Comparison of ENCODE assay signal across 20 mouse cellular contexts in genomic region chr16:90235188-90235587, GRCm38 (mm10). TPM values are rescaled to one million over a fixed set of nuclear protein-coding genes. Genes with fewer than 3 reads are reported as not detected.
DNase-seq lines count a peak whose midpoint lies in the region; ATAC-seq lines count a peak whose summit lies in the region.
"Had no signal": no experiment of that assay in that cellular context is flagged by ENCODE, and none has a peak within 500 bp of the region (broad histone marks: within the 10 kb centered on the region; RNA-seq: fewer than 3 reads in every experiment).

No protein-coding gene starts in this region.

- no peak overlapping the region for H3K4me3 ChIP-seq in heart, embryonic 15.5 days
- H3K4me3 ChIP-seq: embryonic facial prominence, embryonic 10.5 days; forebrain, embryonic 15.5 days; hindbrain, embryonic 10.5 days; neural tube, embryonic 15.5 days; stomach, embryonic 15.5 days had no signal

- peak; percentile 27; the same call in 1 of the 2 replicates for ATAC-seq in heart, embryonic 15.5 days (replicated peaks; ENCODE audit: insufficient number of reproducible peaks, insufficient read depth, low FRiP score, low read depth)
- ATAC-seq: forebrain, embryonic 15.5 days had no signal

- peaks cover 14% of the 10 kb centered on the region for H3K4me1 ChIP-seq in heart, embryonic 15.5 days (replicated peaks)
- H3K4me1 ChIP-seq: embryonic facial prominence, embryonic 10.5 days; forebrain, embryonic 15.5 days; hindbrain, embryonic 10.5 days; neural tube, embryonic 15.5 days; stomach, embryonic 15.5 days had no signal

- DNase-seq in adrenal gland, postnatal 14 days, result peak; percentile 30
- DNase-seq in adrenal gland, adult (ENCODE audit: inconsistent age in 2 of 2, low spot score in 1 of 2), result no peak
- no peak for DNase-seq in heart, adult 11 months
- peak; percentile 29 for DNase-seq in kidney, postnatal 10 days
- DNase-seq in kidney, adult 8-10 months, result no peak
- peak; percentile 21 for DNase-seq in heart, postnatal 4 days
- no peak for DNase-seq in left cerebral cortex, adult 11 months (ENCODE audit: low spot score)
- DNase-seq: cerebellum, adult 11-12 months; cerebellum, postnatal 10 days; kidney, adult 2 months; lung, postnatal 10 days; right cerebral cortex, adult 18-20 months; right cerebral cortex, postnatal 4 days had no signal

- H3K9ac ChIP-seq in heart, embryonic 15.5 days, result no peak overlapping the region
- H3K9ac ChIP-seq: forebrain, embryonic 15.5 days; neural tube, embryonic 15.5 days; stomach, embryonic 15.5 days had no signal

- H3K27ac ChIP-seq in heart, embryonic 15.5 days, result peak overlapping the region; percentile 31; the same call in 1 of the 2 replicates
- H3K27ac ChIP-seq: embryonic facial prominence, embryonic 10.5 days; forebrain, embryonic 15.5 days; hindbrain, embryonic 10.5 days; neural tube, embryonic 15.5 days; stomach, embryonic 15.5 days had no signal

- 47% methylated on average over 3 of the region's 3 CpGs for WGBS in heart, embryonic 15.5 days

- H3K9me3 ChIP-seq in heart, embryonic 15.5 days (replicated peaks), result no peaks in the 10 kb centered on the region
- H3K9me3 ChIP-seq: embryonic facial prominence, embryonic 10.5 days; forebrain, embryonic 15.5 days; hindbrain, embryonic 10.5 days; neural tube, embryonic 15.5 days; stomach, embryonic 15.5 days had no signal

- H3K4me2 ChIP-seq in heart, embryonic 15.5 days, result no peak overlapping the region
- H3K4me2 ChIP-seq: forebrain, embryonic 15.5 days; midbrain, embryonic 11.5 days; neural tube, embryonic 15.5 days; stomach, embryonic 15.5 days had no signal

- peaks cover 20% of the 10 kb centered on the region for H3K36me3 ChIP-seq in heart, embryonic 15.5 days

- H3K27me3 ChIP-seq in heart, embryonic 15.5 days, result no peaks in the 10 kb centered on the region
- H3K27me3 ChIP-seq: forebrain, embryonic 15.5 days; neural tube, embryonic 15.5 days; stomach, embryonic 15.5 days had no signal

RNA-seq across cellular contexts. Expression of gene Sod1, which starts 14.6 kb away (rescaled TPM):
- 1,154 and 1,200 TPM in 2 replicates for total RNA-seq in adrenal gland, postnatal 14 days (2021)
- polyA plus RNA-seq in heart, embryonic 15.5 days (2015; fragmentation: Nextera tagmentation; extraction: Ambion mirVana), result 835 and 840 TPM in 2 replicates
- total RNA-seq in heart, postnatal 4 days (2021), result 100 to 1,000 TPM; 499 to 512 TPM

RNA-seq across cellular contexts. Expression of gene Scaf4, which starts 49.1 kb away (rescaled TPM):
- total RNA-seq in adrenal gland, postnatal 14 days (2021), result 46.8 and 56.0 TPM in 2 replicates
- polyA plus RNA-seq in heart, embryonic 15.5 days (2015; fragmentation: Nextera tagmentation; extraction: Ambion mirVana), result 15.5 and 21.6 TPM in 2 replicates
- 10 to 100 TPM; 31.1 to 36.3 TPM for total RNA-seq in heart, postnatal 4 days (2021)

Comparison
In these comparisons a context has a peak if more than half of its experiments do, and no peak if none do; other contexts are left out.
1. DNase-seq: peak in adrenal gland, postnatal 14 days (single experiment), kidney, postnatal 10 days (single experiment) and heart, postnatal 4 days (single experiment); none in adrenal gland, adult (0 of 2), heart, adult 11 months (single experiment), kidney, adult 8-10 months (0 of 2) and left cerebral cortex, adult 11 months (single experiment).